Mouse (Mus musculus): Measurements from ENCODE around the gene Dennd5b.
"Not testable (repeated sequence)": the region's sequence is repeated elsewhere in the genome, so short reads cannot be mapped to it uniquely, and the experiment has no call there.

Dennd5b gene

DNA sequence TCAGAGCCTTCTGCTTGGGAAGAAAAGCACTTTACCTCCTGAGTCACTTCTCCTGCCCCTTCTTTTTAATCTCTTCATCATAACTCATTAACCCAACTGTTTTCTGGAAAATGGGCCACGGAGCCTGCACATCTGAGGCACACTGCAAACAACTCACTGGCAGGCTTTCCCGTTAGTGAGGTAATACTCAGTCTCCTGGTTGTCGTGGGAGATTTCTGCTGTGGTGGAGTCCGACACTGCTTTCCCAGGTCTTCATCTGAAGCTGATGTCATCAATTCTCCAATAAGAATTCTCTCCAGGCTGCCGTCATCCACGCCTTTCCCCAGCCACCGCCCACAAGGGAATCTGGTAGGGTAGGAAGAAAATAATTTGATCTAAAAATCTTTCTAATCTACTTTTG is 96.5 kb downstream of the Dennd5b start:
- no peak for DNase-seq

- DNase-seq = no peak
Measured at GRCm38 (mm10) chr6:148994327-148994999, 107.0 kb downstream of the Dennd5b start.

- no peak for DNase-seq
Measured at GRCm38 (mm10) chr6:148993117-148994077, 108.1 kb downstream of the Dennd5b start.

- DNase-seq = no peak
Measured at GRCm38 (mm10) chr6:148992373-148993116, 108.9 kb downstream of the Dennd5b start.

DNA sequence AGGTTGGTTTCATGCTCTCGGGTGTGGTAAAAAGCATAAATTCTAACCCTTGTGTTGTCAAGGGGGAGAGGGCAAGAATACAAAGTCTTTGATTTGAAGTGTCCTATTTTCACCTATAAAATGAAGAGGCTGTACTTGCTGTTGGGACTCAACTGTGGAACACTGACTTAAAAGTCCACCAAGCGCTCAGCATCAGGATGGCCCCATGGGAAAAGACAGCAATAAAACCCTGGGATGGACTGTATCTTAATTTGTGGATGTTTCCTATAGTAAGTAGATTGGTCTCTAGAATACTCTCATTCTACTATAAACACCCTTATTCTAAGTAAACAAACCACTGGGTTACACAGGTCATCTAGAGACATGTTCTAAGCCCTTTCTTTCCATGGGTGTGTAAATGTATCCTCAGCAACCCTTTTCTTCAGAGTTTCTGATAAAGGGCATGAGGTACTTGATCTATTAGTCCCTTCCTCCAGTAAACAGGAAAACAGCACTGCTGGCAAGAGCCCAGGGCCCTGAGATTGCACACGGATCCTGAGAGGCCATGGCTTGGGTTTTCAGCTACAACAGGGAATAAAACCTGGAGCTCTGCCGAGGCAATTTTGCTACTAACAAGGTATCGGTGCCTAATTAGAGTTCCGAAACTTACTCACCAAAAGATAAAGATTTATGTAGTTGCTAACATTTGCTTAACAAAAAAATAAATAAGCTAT is 109.7 kb downstream of the Dennd5b start:
- DNase-seq = no peak

DNA sequence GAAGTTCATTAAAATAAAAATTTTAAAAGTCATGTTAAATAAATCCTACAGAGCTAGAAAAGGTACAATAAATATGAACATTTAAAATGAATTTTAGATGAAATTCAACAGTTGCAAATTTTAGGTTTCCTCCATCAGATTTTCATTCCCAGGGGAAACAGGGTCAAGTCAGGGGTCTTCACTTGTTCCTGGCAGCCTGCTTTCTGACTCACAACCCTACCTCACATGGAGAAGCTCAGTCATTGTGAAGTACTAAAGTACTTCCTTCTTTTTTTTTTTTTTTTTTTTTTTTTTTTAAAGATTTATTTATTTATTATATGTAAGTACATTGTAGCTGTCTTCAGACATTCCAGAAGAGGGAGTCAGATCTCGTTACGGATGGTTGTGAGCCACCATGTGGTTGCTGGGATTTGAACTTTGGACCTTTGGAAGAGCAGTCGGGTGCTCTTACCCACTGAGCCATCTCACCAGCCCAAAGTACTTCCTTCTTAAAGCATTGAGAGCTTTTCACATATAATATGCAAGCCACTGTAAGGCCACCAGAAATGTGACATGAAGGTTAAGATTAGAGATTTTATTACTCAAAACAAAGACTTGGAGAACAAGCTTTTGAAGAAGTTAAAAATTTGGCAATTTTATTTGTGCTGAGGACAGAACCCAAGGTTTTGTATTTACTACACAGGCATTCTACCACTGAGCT is 111.5 kb downstream of the Dennd5b start:
- DNase-seq = not testable (repeated sequence)

GRCm38 (mm10) chr6:148986003-148986402 is 115.5 kb downstream of the Dennd5b start:
- DNase-seq = no peak

DNA sequence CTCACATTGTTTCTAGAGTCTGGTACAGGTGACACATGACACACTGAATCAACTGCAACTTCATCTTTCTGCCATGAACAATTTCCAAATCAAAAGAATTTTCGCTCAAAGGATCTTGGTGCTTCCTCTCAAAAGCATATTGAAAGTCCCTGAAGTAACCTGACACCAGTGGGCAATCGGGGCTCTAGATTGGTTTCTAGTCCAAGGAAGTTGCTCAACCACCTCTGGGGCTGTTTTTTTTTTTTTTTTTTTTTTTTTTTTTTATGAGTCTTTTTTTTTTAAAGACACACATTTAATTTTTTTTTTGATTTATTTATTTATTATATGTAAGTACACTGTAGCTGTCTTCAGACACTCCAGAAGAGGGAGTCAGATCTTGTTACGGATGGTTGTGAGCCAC is 121.0 kb downstream of the Dennd5b start:
- DNase-seq = no peak

GRCm38 (mm10) chr6:148975096-148975495 is 126.4 kb downstream of the Dennd5b start:
- no peak for DNase-seq

- DNase-seq = no peak
Measured at GRCm38 (mm10) chr6:148972891-148973290, 128.6 kb downstream of the Dennd5b start.

- DNase-seq = no peak
Measured at GRCm38 (mm10) chr6:148972059-148972848, 129.2 kb downstream of the Dennd5b start.

DNA sequence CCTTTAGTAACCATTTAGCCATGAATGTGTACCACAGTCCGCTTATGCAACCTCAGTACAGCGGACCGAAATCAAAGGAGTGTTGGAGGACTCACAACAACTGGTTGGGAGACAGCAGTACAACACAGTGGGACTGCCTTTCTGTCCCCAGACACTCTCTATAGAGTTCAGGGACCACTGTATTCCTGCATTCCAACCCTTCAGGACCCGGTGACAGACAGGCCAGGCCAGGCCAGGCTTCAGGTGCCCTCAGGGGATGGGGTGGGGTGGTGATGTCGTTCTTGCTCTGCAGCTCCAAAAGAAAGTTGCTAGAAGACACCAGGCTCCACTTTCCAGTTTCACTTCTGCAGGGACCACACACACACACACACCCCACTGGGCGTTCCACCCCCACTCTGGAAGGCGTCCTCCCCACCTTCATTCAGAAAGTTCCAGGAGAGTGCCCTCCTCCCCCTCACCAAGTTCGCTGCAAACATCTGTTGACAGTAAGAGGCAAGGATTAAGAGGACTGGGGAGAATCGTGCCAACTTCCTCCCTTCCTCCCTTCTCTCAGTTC is 130.0 kb downstream of the Dennd5b start:
- no peak for DNase-seq

DNA sequence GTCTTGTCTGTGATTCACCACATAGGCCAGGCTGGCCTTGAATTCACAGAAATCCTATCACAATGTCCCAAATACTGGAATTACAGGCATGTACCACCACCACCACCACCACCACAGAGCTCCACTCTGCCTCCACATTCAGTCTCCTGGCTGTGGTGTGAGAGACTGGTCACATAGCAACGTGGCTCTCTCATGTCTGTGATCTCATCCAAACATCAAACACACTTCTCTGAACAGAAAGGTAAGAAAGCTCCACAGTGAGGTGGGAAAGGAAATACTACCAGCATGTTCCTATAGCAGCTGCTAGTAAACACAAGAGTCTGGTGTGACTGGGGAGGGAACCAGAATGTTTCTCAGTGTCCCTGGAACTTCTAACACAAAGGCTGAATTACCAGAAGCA is 140.2 kb downstream of the Dennd5b start:
- DNase-seq = no peak

DNA sequence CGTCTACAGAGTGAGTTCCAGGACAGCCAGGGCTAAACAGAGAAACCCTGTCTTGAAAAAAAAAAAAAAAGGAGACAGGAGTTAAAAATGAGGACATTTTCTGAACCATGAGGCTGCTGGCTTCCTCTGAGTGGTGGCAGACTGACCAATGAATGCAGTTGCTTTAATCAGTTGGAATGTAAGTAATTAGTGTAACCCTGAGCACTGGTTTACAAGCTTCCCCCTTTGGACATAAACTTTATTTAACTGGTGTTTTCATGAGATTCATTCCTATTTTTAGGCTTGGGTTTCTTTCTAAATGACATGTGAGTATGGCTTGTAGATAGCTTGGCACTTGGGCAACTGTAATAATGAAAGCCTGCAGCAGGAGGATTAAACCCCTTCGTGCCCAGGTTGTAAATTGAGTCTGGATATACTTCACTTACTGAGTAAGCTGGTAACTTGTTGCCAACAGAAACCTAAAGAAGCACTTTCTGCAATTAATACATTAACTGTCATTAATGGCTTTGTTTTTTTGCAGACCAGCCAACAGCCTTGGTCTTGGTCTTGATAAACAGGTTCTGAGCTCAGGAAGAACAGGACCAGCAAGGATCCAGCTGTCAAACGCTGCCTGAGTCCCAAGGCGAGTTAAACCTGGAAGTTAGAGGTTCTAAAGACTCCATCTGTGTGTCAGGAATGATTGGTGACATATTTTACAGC is 141.8 kb downstream of the Dennd5b start:
- DNase-seq = no peak

DNA sequence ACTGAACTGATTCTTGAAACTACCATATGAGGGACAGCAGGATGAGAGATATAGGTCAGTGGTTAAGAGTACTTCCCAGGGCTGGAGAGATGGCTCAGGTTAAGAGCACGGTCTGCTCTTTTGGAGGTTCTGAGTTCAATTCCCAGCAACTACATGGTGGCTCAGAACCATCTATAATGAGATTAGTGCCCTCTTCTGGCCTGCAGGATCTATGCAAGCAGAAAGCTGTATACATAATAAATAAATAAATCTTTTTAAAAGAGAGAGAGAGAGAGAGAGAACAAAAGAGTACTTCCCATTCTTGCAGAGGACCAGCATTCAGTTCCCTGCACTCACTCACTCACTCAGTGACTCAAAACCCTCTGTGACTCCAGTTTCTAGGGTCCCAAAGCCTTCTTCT is 142.8 kb downstream of the Dennd5b start:
- peak; percentile 11 for DNase-seq

- no peak for DNase-seq
Measured at GRCm38 (mm10) chr6:148957046-148957445, 144.4 kb downstream of the Dennd5b start.

- DNase-seq = no peak
Measured at GRCm38 (mm10) chr6:148955641-148956420, 145.6 kb downstream of the Dennd5b start.

DNA sequence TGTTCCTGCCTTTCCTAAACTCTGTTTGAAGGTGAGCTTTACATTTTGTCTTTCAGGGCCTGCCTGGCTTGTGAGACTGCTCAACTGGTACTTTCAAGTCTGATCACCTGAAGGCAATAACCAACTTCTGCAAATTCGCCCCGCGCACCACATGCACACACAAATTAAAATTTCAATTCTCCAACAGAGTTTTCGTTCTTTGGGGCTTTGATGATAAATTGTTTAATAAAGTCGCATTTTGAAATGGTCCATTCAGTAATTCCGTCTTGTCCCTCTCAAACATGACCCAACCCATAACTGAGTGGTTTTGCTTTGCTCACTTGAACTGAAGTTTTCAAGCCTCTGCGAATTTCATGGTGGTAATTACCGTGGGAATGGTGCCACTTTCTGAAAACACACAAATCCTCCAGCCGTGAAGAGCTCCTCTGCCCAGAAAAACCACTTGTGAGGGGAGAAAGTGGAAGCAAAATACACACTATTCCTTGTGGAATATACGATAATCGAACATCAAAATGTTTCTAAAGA is 154.5 kb downstream of the Dennd5b start:
- no peak for DNase-seq

DNA sequence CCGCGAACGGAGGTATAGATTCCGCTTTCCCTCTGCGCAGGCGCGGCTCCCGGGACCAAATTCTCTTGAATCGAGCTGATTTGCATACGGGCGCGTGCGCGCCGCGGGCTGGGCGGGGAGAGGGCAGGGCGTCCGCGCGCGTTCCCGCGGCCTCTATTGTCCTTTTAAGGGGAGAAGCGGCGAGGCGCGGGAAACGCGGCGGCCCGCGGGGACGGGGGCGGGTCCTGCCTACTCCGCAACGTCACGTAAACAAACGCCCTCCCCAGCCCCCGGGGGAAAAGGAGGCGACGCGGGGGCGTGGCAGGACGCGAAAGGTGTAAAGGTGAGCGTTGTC is 155.1 kb downstream of the Dennd5b start, which contains the start of gene Sinhcaf:
TSS of gene Sinhcaf (minus strand) at position 59 of the 334 bp plus-strand sequence.
- peak; percentile 100 for DNase-seq

Data from thymus, postnatal 14 days (tissue).